Mouse (Mus musculus) limb, embryonic 10.5 days (tissue): ENCODE measurements around the gene Pnpla2. TPM values are rescaled to one million over a fixed set of nuclear protein-coding genes. Genes with fewer than 3 reads are reported as not detected.
"Not testable (repeated sequence)": the region's sequence is repeated elsewhere in the genome, so short reads cannot be mapped to it uniquely, and the experiment has no call there.

Experiments
- DNase-seq: peaks from one replicate; pipeline ENCODE4 v3.0.0-alpha.2; 2017; ENCODE audit warnings: low spot score
- H3K27ac ChIP-seq: fragments of 300-500 bp; sonication (generic); 2 replicates; pipeline ENCODE4 v1.5.1; 2016; ENCODE audit warnings: mild to moderate bottlenecking
- H3K27me3 ChIP-seq: fragments of 300-500 bp; sonication (generic); 2 replicates; pipeline ENCODE4 v1.6.1; 2016; ENCODE audit warnings: low read depth, mild to moderate bottlenecking; ENCODE audit not compliant: poor library complexity, severe bottlenecking
- H3K36me3 ChIP-seq: fragments of 300-500 bp; sonication (generic); 2 replicates; pipeline ENCODE4 v1.6.1; 2016; ENCODE audit warnings: mild to moderate bottlenecking, moderate library complexity
- H3K4me1 ChIP-seq: fragments of 300-500 bp; sonication (generic); 2 replicates; pipeline ENCODE4 v1.6.1; 2016
- H3K4me3 ChIP-seq: fragments of 300-500 bp; sonication (generic); 2 replicates; pipeline ENCODE4 v1.5.1; 2016; ENCODE audit warnings: mild to moderate bottlenecking, moderate library complexity
- H3K9me3 ChIP-seq: fragments of 300-500 bp; sonication (generic); replicated peaks from 2 replicates; pipeline ENCODE4 v1.6.1; 2016; ENCODE audit warnings: mild to moderate bottlenecking
- WGBS: fragments of 180-500 bp; shearing (Covaris S2); methylation state at CpG from one replicate; pipeline ENCODE4 v1.1.7; 2016; 5-methylcytosine and 5-hydroxymethylcytosine counted together
- polyA plus RNA-seq: library from polyadenylated mRNA; unstranded; fragments of >200 nt; fragmentation: Nextera tagmentation; extraction: Ambion mirVana; gene quantifications from 2 replicates; pipeline ENCODE4 v1.2.1, GENCODE M21; 2016

Gene Pnpla2
- polyA plus RNA-seq, 1 experiment from 2014 or later: 11.6 TPM

DNA sequence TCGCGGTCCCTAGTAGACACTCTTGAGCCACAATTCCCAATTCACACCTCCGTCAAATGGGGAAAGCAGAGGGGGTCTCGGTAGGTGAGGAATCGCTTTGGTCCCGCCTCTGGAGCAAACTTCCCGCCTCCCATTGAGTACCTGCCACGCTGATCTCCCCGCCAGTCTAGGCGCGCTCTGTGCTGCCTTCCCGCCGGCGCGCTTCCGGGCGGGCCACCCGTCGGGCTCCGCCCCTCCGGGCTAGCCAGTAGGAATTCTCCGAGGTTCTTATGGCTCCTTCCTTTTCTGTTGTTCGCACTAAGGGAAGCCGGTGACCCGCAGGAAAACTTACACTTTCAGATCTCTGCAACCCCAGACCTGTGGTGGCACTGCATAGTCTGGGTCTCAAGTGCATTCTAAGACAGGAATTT lies 11.2 kb upstream of the Pnpla2 start, which contains the start of gene Pidd1:
Pidd1 (minus strand) TSS at position 198 of the 410 bp plus-strand sequence.
- H3K4me3 ChIP-seq: peak within 1 kb of the TSS; percentile 57
- peak within 1 kb of the TSS; percentile 91 for H3K27ac ChIP-seq
- DNase-seq: peak; percentile 83
- H3K36me3 ChIP-seq: peaks cover 43% of the 10 kb centered on the region
- H3K4me1 ChIP-seq: peaks cover 52% of the 10 kb centered on the region
- no peaks in the 10 kb centered on the region for H3K27me3 ChIP-seq
- no peaks in the 10 kb centered on the region for H3K9me3 ChIP-seq
- WGBS: under 1% methylated on average over 25 of the region's 25 CpGs

DNA sequence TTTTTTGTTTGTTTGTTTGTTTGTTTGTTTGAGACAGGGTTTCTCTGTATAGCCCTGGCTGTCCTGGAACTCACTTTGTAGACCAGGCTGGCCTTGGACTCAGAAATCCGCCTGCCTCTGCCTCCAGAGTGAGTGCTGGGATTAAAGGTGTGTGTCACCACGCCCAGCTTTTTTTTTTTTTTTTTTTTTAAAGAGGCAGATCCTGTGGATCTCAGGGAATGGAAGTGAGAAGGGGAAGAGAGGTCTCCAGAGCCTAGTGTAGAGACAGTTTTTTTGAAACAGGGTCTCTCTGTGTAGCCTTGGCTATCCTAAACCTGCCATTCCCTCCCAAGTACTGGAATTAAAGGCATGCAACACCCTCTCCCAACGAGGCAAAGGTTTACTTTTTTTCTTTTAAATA lies 8.6 kb upstream of the Pnpla2 start:
- peak overlapping the region; percentile 96; the same call in 1 of the 2 replicates for H3K27ac ChIP-seq

DNA sequence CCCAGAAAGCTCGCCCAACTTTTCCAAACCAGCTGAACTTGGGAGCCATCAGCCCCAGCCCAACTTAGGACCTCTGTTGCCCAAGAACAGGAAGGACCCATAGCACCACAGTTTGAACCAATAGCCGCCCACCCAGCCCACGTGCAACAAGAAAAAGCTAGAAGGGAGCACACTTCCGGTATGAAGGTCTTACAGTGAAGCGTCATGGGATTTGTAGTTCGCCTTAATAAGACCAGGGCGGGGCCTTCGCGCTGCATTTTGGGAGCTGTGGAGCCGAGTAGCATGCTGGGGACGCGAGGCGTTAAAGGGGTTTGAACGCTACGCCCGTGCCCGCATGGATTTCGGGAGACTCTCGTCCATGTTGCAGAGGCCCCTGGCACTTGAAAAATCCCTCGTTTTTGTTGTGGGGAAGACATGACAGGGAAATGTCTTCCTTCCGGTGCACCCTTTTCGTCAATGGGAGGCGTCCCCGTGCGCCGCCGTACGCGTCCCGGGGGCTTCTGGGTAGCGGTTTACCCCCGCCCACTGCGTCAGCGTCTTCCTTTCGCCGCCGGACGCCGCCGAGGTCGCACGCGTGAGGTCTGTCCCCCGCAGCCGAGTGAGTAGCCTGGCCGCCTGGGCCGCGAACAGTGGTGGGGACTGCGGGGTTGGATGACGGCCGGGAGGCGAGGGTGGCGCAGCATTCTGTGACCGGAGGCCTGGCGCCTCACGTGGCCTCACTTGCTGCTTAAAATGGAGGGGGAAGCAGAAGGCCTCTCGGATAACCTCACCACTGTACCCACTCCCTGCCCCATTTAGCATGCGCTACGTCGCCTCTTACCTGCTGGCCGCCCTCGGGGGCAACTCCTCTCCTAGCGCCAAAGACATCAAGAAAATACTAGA lies 7.6 kb upstream of the Pnpla2 start, which contains the start of gene Rplp2:
Rplp2 (plus strand) TSS at position 261 of the 882 bp plus-strand sequence.
- Histone ChIP-seq H3K36me3 (peaks cover 43% of the 10 kb centered on the region), H3K27me3 (no peaks in the 10 kb centered on the region), H3K4me3 (peak within 1 kb of the TSS; percentile 89), H3K9me3 (no peaks in the 10 kb centered on the region), H3K27ac (peak within 1 kb of the TSS; percentile 96), H3K4me1 (peaks cover 34% of the 10 kb centered on the region)
- under 1% methylated on average over 63 of the region's 63 CpGs for WGBS
- peak; percentile 91 for DNase-seq

More for the DNA sequence above, 8.6 kb upstream of the Pnpla2 start:
- H3K4me1 ChIP-seq: peaks cover 44% of the 10 kb centered on the region
- H3K27me3 ChIP-seq, H3K9me3 ChIP-seq, DNase-seq: not testable (repeated sequence)
- WGBS: 90% methylated on average over 3 of the region's 3 CpGs
- peaks cover 43% of the 10 kb centered on the region for H3K36me3 ChIP-seq
- peak overlapping the region; percentile 89 for H3K4me3 ChIP-seq

DNA sequence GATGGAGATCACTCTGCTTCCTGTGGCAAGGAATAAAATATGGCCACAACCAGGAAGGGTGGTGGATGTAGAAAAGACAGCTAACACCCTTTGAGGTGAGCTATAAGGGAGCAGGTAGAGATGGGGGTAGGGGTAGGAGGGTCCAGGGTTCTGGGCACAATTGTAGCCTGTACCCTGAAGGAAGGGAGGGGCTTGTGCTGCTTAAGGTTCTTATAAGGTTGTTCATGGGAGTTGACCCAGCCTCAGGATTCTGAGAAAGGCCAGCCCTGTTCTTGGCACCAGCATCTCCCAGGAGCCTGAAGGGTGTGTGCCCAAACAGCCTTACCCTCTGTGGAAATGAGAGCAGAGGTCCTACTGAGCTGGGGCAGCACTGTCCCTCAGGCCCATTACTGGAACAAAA lies 3.1 kb upstream of the Pnpla2 start:
- Histone ChIP-seq H3K27ac (no peak overlapping the region), H3K27me3 (peaks cover 7% of the 10 kb centered on the region; the same call in 1 of the 2 replicates), H3K9me3 (no peaks in the 10 kb centered on the region), H3K4me3 (no peak overlapping the region), H3K36me3 (peaks cover 42% of the 10 kb centered on the region), H3K4me1 (peaks cover 39% of the 10 kb centered on the region)
- DNase-seq: no peak

DNA sequence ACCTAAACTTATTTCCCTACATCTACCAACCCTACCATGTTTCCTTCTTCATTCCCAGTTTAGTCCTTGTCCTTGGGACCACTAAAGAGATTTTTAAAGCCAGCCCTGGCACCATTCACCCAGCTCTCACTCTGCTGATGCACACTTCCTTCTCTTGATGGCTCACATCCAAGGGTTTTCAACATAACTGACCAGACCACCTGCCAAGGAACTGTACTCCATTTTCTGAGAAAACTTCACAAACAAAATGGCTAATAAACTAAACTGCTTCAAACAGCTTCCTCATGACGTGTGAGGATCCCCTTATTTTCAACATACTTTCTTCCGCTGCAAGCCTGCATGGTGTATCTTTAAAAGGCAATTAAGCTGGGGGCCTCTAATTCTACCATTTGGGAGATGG lies 1.4 kb upstream of the Pnpla2 start:
- no peak overlapping the region for H3K27ac ChIP-seq
- H3K4me3 ChIP-seq: no peak overlapping the region
- H3K27me3 ChIP-seq: peaks cover 22% of the 10 kb centered on the region
- DNase-seq: no peak
- no peaks in the 10 kb centered on the region for H3K9me3 ChIP-seq
- H3K36me3 ChIP-seq: peaks cover 38% of the 10 kb centered on the region
- WGBS: 71% methylated on average over 2 of the region's 2 CpGs
- peaks cover 33% of the 10 kb centered on the region for H3K4me1 ChIP-seq

DNA sequence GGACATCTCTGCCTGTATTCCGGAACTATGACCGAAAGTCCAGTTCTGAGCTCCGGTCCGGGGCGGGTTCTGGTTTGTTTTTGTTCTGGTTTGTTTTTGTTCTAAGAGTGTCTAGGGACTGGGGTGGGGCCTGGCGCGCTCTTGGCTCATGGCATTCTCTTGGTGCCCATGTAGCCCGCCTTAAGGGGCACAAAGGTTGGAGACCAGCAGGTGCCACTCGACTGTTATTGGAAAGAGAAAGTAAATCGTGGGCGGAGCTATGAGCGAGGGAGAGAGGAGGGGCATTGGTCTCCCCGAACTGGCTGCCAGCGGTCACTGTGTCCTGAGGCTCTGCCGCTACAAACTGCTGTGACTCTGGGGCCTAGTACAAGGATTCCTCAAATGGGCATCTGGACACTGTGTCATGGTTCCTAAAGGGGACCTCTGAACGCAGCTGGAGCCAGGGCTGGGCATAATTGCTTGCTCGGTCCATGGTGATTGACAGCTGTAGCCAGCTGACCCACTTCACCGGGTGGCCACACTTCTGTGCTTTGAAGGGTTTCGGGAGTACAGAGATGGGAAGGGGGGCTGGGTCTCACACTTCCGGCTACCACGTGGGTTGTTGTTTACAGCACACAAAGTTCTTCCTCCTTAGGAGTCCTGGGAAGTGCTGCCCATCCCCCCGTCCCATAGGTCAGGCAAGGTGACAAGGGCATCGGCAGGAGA lies 764 bp downstream of the Pnpla2 start:
- DNase-seq: peak; percentile 58
- no peaks in the 10 kb centered on the region for H3K9me3 ChIP-seq
- peak overlapping the region; percentile 60 for H3K4me3 ChIP-seq
- WGBS: 1% methylated on average over 23 of the region's 23 CpGs
- peaks cover 44% of the 10 kb centered on the region for H3K27me3 ChIP-seq
- H3K36me3 ChIP-seq: peaks cover 21% of the 10 kb centered on the region
- H3K27ac ChIP-seq: peak overlapping the region; percentile 69
- H3K4me1 ChIP-seq: peaks cover 29% of the 10 kb centered on the region

DNA sequence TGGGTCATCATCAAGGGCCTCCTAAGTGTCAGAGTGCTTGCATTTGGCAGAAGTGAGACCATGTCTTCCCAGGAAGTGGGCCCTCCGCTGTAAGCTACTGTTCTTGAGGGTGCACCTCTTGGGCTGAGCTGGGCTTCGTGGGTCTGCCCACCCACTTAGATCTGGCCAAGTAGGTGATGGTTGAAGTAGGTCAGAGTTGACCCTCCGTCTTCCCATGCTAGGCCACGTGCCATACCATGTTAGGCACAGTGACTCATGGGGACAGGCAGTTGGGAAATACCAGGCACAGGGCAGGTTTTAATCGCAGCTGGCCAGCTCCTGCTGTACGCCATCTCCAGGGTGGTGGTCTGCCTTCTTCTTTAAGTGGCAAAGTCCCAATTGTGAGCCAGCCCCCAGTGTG lies 1.7 kb downstream of the Pnpla2 start:
- no peaks in the 10 kb centered on the region for H3K9me3 ChIP-seq
- DNase-seq: no peak
- peaks cover 53% of the 10 kb centered on the region for H3K27me3 ChIP-seq
- WGBS: 86% methylated on average over 6 of the region's 6 CpGs
- H3K27ac ChIP-seq: no peak overlapping the region
- H3K4me1 ChIP-seq: peaks cover 37% of the 10 kb centered on the region
- no peak overlapping the region; the same call in 1 of the 2 replicates for H3K4me3 ChIP-seq
- H3K36me3 ChIP-seq: peaks cover 12% of the 10 kb centered on the region

DNA sequence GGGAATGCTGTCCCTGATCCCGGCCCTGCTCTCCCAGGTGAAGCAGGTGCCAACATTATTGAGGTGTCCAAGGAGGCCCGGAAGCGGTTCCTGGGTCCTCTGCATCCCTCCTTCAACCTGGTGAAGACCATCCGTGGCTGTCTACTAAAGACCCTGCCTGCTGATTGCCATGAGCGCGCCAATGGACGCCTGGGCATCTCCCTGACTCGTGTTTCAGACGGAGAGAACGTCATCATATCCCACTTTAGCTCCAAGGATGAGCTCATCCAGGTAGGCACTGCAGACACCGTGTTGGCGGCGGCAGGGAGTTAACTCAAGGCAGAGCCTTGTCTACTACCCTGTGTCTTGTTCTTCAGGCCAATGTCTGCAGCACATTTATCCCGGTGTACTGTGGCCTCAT lies 2.2 kb downstream of the Pnpla2 start:
- WGBS: 91% methylated on average over 14 of the region's 14 CpGs
- no peaks in the 10 kb centered on the region for H3K9me3 ChIP-seq
- peaks cover 58% of the 10 kb centered on the region for H3K27me3 ChIP-seq
- peaks cover 42% of the 10 kb centered on the region for H3K4me1 ChIP-seq
- no peak overlapping the region for H3K4me3 ChIP-seq
- no peak for DNase-seq
- H3K36me3 ChIP-seq: peaks cover 7% of the 10 kb centered on the region
- H3K27ac ChIP-seq: no peak overlapping the region

DNA sequence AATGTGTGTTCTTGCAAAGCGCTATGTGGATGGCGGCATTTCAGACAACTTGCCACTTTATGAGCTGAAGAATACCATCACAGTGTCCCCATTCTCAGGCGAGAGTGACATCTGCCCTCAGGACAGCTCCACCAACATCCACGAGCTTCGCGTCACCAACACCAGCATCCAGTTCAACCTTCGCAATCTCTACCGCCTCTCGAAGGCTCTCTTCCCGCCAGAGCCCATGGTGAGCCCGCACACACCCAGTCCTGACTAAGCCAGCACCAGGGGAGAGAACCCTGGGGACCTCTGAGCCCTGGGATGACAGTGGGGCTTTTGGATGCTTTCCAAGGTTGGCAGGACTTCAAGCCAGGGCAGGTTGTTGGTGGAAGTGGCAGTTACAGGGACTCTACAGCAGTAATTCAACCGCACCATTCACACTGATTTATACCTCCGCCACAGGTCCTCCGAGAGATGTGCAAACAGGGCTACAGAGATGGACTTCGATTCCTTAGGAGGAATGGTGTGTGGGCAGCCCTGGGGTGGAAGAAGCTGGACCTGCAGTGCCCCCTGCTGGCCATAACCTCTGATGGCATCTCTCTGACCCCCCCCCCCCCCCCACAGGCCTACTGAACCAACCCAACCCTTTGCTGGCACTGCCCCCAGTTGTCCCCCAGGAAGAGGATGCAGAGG lies 3.1 kb downstream of the Pnpla2 start:
- no peaks in the 10 kb centered on the region for H3K9me3 ChIP-seq
- 81% methylated on average over 15 of the region's 15 CpGs for WGBS
- DNase-seq: peak; percentile 68
- no peak overlapping the region for H3K27ac ChIP-seq
- H3K4me3 ChIP-seq: no peak overlapping the region
- H3K4me1 ChIP-seq: peaks cover 51% of the 10 kb centered on the region
- peaks cover 5% of the 10 kb centered on the region; the same call in 1 of the 2 replicates for H3K36me3 ChIP-seq
- peaks cover 67% of the 10 kb centered on the region for H3K27me3 ChIP-seq

DNA sequence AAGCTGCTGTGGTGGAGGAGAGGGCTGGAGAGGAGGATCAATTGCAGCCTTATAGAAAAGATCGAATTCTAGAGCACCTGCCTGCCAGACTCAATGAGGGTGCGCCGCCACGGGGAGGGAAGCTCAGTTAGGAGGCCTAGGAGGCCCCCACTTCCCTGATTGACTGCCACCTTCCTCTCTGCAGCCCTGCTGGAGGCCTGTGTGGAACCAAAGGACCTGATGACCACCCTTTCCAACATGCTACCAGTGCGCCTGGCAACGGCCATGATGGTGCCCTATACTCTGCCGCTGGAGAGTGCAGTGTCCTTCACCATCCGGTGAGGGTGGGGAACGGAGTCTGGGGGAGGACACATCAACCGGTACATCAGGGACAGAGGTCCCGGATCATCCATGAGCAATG lies 3.7 kb downstream of the Pnpla2 start:
- H3K4me1 ChIP-seq: peaks cover 56% of the 10 kb centered on the region
- H3K27ac ChIP-seq: no peak overlapping the region
- WGBS: 87% methylated on average over 11 of the region's 11 CpGs
- peaks cover 5% of the 10 kb centered on the region; the same call in 1 of the 2 replicates for H3K36me3 ChIP-seq
- peaks cover 73% of the 10 kb centered on the region for H3K27me3 ChIP-seq
- H3K9me3 ChIP-seq: no peaks in the 10 kb centered on the region
- H3K4me3 ChIP-seq: no peak overlapping the region
- DNase-seq: no peak

DNA sequence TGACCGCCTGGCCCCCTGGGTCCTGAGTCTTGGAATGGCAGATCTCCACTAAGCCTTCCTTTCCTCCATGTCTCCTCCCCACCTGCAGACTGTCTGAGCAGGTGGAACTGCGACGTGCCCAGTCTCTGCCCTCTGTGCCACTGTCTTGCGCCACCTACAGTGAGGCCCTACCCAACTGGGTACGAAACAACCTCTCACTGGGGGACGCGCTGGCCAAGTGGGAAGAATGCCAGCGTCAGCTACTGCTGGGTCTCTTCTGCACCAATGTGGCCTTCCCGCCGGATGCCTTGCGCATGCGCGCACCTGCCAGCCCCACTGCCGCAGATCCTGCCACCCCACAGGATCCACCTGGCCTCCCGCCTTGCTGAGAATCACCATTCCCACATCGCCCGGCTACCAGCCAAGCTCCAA lies 4.3 kb downstream of the Pnpla2 start:
- Histone ChIP-seq H3K4me3 (no peak overlapping the region), H3K36me3 (peaks cover 5% of the 10 kb centered on the region; the same call in 1 of the 2 replicates), H3K9me3 (no peaks in the 10 kb centered on the region), H3K27me3 (peaks cover 79% of the 10 kb centered on the region), H3K27ac (no peak overlapping the region), H3K4me1 (peaks cover 62% of the 10 kb centered on the region)
- 85% methylated on average over 17 of the region's 17 CpGs for WGBS
- DNase-seq: no peak

DNA sequence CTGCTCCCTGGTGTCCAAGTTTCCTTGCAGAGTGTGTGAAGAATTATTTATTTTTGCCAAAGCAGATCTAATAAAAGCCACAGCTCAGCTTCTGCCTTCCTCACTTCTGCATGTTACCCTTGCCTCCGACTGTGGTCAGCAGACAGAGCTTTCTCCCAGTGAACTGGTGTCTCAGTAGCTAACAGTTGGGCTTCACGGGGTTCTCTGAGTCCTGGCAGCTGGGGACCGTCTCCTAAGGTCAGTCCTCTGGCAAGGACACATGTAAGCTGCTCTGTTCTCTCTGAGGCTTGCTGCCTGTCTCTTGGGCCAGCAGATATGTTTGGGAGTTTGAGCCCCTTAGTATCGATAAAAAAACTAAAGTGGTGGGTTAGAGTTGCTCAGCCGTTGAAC lies 5.0 kb downstream of the Pnpla2 start:
- Histone ChIP-seq H3K4me1 (peaks cover 62% of the 10 kb centered on the region), H3K27ac (0 out of 2 replicates have a peak overlapping the region, but pooled peaks have one; percentile 11), H3K27me3 (peaks cover 86% of the 10 kb centered on the region), H3K36me3 (peaks cover 5% of the 10 kb centered on the region; the same call in 1 of the 2 replicates), H3K9me3 (no peaks in the 10 kb centered on the region), H3K4me3 (no peak overlapping the region)
- DNase-seq: no peak
- WGBS: 78% methylated on average over 5 of the region's 5 CpGs
